Mouse (Mus musculus): ENCODE measurements around the gene 1700015G11Rik.

The 1700015G11Rik gene

DNA sequence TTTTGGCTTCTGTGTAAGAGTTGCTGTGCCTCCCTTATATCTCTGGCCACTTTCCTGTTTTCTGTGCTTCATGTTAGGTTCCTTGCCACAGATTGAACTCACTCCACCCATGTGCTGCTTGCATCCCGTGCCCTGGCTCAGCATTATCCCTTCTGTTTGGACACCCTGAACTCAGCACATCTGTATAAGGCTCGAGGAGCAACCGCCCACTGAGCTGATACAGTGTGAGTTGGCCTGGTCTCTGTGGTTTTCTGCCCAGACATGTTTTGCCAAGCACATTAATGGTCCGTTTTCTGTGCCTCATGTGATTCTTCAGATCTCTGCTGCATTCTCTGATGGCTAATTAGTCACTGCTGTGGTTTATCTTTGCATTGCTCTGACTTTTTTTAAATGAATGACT lies 47.9 kb downstream of the 1700015G11Rik start:
- no peak for DNase-seq (ENCODE audit: low read depth)

DNA sequence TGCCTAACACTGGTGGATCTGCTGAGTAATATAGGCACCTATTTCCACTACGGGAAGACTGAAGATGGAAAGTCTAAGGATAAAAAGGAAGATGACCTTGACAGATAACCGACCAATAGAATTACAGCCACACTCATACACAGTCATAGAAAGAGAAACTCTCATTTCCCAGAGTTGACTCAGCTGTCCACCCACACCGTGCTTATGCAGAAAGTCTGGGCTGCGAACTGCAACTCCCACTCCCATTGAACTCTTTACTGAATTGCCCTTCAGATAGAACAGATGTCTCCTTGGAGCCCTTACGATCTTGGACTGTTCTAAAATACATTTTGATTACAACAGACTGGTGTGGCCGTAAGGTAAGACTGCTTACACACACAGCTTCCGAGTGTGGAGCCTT lies 50.8 kb downstream of the 1700015G11Rik start:
- DNase-seq (ENCODE audit: low read depth) = no peak

GRCm38 (mm10) chr7:51962219-51962952 lies 53.1 kb downstream of the 1700015G11Rik start:
- no peak for DNase-seq (ENCODE audit: low read depth)
